Mouse (Mus musculus) spleen, adult 12 weeks (tissue): ENCODE results near the gene Cerk.
"Not testable (repeated sequence)": the region's sequence is repeated elsewhere in the genome, so short reads cannot be mapped to it uniquely, and the experiment has no call there.

ENCODE experiments used
- DNase-seq: peaks from one replicate; pipeline ENCODE4 v3.0.0; 2022; ENCODE audit warnings: low spot score

Cerk gene

GRCm38 (mm10) chr15:86116421-86116820 lies 69.5 kb downstream of the Cerk start:
- no peak for DNase-seq

DNA sequence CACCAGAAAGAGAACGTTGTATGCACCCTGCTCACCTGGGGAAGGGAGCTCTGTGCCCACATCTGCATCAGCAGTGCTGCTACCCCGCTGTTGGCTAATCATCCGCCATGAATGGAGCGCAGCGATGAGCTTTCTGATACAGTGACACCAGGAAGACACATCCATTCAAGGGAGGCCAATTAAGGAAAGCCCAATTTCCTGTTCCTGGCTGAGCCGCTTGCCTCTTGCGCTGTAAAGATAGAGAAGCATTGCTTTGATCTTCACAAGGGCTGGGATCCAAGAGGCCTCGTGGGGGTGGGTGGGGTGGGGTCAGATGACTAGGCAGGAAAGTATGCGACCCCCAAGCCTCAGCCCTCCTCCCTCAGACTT lies 72.6 kb downstream of the Cerk start:
- DNase-seq, result no peak

- DNase-seq, result no peak
These were observed 73.1 kb downstream of the Cerk start for GRCm38 (mm10) chr15:86112707-86113341.

DNA sequence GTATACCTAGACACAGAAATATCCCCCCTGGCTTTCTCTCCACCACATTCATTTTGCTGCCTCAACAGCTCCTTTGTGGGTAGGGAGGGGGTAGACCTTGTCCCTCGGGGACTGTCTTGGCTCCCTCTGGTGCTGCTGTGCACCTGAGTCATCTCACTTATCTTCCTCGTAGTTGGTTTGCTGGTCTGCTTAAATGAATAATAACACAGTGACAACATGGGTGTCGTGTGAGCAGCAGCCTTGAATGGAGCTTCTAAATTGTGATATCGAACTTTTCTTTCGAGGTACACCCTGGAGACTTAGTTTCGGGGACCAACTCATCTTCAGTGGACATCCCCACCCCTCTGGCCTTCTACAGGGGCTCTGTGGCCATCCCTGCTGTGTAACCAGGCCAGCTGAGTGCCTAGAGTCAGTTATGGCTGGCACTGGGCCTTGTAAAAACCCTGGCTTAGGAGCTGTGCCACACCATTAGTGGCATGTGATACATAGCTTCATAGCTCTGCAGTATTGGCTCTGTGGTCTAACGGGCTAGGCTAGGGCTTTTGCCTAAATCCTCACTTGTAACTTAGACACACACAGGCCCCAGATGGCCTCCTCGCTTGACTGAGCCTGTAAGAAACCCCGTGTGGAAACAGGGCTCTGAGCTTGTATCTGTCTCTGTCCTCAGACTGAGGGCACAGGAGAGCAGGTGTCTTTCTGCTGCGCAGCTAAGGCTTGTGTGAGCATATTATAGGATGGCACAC lies 75.4 kb downstream of the Cerk start:
- no peak for DNase-seq

DNA sequence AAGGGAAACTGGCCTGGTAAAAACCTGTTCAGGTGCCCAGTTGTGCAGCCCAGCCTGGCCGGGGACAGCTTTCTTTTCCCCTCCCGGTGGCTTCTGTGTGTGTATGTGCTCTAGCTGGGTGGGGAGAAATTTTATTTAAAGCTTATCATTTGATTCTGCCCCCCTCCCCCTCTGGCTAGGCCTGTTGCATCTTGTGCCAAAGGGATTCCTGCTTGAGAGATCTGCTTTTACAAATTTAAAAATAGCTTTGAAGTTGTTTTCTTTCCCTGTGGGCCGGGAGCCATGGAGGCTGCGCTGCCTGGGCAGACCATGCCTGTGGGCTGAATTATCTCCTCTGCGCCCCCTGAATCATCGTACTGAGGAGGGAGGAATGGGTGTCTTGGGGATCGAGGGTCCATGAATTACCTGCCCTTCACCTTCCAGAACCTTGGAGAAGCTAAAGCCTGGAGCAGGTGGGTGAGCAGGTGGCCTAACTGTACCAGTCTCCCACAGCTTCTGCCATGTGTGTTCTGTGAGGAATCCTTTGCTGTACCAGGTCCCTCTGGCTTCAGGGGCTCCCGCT lies 76.2 kb downstream of the Cerk start:
- DNase-seq, result no peak

DNA sequence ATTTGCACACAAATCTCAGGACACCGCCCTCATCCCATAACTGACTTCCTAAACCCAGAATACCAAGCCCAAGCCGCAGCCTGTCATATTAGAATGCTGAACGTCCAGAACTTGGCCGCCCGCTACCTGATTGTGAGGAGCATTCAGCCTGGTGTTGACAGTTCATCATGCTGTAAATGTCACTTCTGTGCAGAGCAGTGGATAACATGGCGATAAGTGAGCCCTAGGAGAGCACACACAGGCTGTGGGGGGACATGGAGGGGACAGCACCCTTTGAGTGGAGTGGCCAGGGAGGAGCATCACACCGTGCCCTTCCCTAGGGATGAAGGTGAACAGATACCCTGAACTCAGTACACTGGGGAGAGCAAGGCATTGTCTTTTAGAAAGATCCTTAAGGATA lies 76.7 kb downstream of the Cerk start:
- no peak for DNase-seq

- DNase-seq, result peak; percentile 23
These were observed 78.0 kb downstream of the Cerk start for GRCm38 (mm10) chr15:86107831-86108471.

- no peak for DNase-seq
These were observed 80.2 kb downstream of the Cerk start for GRCm38 (mm10) chr15:86105751-86106150.

DNA sequence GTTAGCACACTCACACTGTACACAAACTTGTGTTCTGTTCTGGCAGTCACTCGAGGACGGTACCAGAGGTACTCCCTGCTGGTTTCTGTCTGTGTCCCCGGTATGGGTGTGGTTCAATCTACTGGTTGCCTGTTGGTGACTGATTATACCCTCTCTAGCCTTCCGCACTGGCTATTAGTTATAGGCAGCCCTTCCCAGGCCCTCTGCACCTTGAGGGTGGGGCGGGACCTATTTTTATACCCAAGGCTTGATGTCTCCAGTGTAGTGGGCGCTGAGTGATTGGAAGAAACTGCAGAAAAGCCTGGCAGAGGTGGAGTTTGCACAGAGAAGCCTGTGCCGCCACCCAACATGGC lies 80.6 kb downstream of the Cerk start:
- DNase-seq, result peak; percentile 72

- DNase-seq, result no peak
These were observed 81.3 kb downstream of the Cerk start for GRCm38 (mm10) chr15:86104401-86105344.

DNA sequence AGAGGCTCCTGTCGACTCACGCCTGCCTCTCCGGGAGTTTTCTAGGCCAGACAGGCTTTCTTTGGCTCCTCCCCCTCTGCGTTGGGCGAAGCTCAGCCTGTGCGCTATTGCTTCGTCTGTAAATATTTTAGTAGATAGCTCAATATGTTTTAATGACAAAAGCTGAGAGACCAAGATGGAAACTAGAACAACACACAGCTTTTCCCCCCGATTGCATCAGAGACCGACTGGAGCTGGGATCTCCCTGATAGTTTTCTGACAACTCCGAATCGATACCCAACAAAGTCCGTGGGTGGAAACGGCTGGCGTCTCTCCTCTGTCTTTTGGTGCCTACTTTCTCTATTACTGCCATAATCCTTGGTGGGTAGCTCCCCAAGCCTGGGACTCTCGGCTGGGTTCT lies 83.6 kb downstream of the Cerk start:
- no peak for DNase-seq

DNA sequence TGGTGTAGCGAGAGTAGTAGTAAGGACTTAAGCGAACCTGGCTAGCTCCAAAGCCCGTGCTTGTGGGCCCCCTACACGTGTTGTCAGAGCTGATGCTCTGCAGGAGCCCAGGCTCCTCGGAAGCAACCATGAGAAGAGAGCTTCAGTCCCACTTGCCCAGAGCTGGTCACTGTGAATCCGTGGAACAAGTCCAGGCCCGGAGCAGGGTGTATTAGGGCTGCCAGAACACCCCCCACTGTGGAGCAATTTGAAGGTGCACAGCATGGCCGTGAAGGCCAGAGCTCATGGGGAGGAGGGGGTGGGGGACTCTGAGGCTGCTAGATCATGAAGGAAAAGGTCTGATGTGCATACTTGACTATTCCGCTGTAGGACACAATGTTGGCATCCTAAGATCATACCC lies 84.4 kb downstream of the Cerk start:
- DNase-seq, result no peak

DNA sequence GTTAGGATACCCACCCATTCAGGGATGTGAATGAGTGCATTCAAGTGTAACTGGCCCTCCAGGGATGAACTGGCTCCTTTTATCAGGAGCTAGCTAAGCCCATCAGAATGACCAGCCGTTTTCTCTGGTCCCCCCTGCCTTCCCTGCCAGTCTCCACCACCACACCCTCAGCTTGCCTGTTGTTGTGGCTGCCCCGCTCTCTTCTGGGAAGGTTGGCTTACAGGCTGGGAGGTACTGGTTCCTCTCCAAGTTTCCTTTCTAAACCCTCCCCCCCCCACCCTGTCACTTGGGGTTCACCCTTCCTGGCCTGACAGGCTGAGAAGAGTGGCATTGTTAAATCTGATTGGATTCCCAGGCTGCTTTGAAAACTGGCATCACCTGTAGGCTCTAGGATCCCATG lies 88.1 kb downstream of the Cerk start:
- no peak for DNase-seq

DNA sequence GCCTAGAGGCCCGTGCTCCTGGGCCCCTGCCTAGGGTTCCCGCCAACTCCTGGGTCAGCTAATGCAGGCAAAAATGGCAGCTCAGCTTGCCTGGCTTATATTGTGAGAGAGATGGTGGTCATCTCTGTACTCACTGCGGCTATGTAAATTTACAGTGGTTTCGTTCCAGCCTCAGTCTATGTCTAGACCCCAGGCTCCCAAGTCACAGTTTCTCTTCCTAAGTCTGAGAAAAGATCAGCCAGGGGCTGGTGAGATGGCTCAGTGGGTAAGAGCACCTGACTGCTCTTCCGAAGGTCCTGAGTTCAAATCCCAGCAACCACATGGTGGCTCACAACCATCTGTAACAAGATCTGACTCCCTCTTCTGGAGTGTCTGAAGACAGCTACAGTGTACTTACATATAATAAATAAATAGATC lies 89.3 kb downstream of the Cerk start:
- DNase-seq, result not testable (repeated sequence)

DNA sequence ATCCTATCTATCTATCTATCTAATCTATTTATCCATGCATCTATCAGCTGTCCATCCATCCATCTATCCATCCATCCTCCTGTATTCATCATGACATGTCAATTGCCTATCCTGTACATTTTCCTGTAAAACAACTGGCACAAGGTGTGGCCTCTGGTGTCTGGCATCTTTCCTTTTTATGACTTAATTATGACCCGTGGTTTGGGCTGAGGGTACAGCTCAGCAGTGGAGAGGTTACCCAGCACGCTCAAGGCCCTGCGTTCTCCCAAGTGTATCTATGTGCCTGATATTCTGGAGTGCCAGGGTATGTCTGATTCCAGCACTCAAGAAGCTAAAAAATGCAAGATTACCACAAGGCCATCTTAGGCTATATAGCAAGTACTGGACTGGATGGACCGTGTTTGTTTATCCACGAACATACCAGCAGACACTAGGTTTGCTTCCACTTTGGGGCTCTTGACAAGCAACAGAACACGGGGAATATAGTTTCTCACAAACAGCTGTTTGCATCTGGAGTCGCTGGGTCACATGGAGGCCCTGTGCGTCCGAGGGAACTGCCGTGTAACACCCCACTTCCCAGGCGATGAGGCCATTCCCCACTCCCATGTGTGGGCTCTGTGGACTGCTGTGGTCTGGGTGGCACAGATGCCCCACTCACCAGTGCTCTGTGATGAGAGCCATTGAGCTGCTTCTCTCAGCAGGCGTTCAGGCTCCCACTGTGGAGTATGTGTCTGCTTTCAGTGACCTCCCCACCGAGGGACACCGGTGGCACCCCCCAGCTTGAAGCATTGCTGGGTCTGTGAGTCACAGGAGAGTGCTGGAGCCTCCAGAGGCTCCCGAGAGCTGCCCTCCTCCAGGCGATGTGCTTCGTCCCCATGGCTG lies 90.0 kb downstream of the Cerk start:
- DNase-seq, result no peak

DNA sequence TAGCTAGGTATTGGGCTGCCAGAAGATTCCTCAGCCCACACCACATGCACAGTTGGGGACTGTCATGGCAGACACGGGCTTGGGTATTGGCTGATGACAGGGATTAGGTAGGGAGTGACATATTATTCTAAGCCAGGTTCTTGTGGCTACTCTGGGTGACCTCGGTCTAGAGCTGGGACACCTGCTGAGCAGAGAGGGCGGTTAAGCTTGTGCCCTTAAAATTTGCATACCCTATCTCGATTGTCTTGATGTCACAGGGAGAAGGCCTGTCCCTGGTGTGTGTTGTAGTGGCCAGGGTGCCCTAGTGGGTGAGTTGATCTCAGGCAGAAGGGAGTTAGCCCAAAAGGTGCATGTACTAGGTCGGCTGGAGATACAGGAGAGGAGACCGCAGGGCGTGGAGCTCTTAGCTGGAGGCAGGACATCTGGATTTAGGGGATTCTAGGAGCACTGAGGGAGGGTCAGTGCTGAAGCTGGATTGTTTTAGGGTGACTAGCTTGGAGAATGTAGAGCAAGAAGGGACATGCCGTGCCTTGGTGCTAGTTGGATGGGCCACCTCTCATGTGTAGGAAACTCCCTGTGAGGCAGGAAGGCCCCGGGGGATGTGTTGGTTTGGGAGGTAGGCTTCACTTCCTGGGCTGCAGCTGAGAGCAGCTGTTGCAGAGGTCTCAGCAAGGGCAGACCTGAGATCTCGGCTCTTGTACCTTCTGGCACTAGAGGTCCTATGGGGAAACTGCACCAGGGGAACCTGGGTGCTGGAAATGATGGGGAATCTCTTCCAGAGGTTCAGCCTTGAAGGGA lies 91.4 kb downstream of the Cerk start:
- no peak for DNase-seq

DNA sequence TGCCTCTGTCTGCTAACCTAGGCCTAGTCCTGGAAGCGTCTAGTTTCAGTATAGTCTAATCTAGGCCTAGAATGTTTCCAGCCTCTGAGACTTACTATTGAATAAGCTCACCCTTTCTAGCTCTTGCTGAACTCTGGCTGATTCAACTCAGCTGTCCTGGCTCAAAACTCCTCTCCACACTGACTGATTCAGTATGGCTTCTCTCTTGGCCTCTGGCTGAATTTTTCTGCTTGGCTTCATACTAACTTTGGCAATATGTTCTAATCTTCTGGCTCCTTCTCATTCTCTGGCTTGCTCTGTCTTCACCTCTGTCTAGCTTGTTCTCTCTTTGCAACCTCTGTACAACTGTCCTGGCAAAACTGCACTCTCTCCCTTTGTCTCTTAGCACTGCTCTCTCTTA lies 92.7 kb downstream of the Cerk start:
- no peak for DNase-seq

- DNase-seq, result no peak
These were observed 93.8 kb downstream of the Cerk start for GRCm38 (mm10) chr15:86091998-86092670.

GRCm38 (mm10) chr15:86091201-86091997 lies 94.5 kb downstream of the Cerk start:
- DNase-seq, result no peak
